ENCODE assay signal across 13 mouse cellular contexts in genomic region chr1:73941697-73942096, GRCm38 (mm10).
DNase-seq lines count a peak whose midpoint lies in the region; ATAC-seq lines count a peak whose summit lies in the region.
"Had no signal": no experiment of that assay in that cellular context is flagged by ENCODE, and none has a peak within 500 bp of the region (broad histone marks: within the 10 kb centered on the region; RNA-seq: fewer than 3 reads in every experiment).

No protein-coding gene starts in this region.

- H3K9me3 ChIP-seq in heart, embryonic 16.5 days (replicated peaks; ENCODE audit: control insufficient read depth, low read length): no peaks in the 10 kb centered on the region
- no peaks in the 10 kb centered on the region for H3K9me3 ChIP-seq in intestine, embryonic 16.5 days (ENCODE audit: control insufficient read depth, low read length)
- H3K9me3 ChIP-seq in stomach, embryonic 16.5 days (replicated peaks; ENCODE audit: control insufficient read depth, low read length): no peaks in the 10 kb centered on the region
- H3K9me3 ChIP-seq: heart, embryonic 13.5 days; megakaryocyte, embryonic 14.5 days had no signal

- H3K27ac ChIP-seq in heart, embryonic 16.5 days (ENCODE audit: low read length): peak overlapping the region; percentile 48
- 0 out of 2 replicates have a peak overlapping the region, but pooled peaks have one; percentile 25 for H3K27ac ChIP-seq in intestine, embryonic 16.5 days (ENCODE audit: low read length)
- H3K27ac ChIP-seq in stomach, embryonic 16.5 days (ENCODE audit: low read length): peak overlapping the region; percentile 87
- H3K27ac ChIP-seq: liver, embryonic 14.5 days had no signal

- intact Hi-C loops in heart, postnatal 10 days (cut with DNase I): loop anchor here (2.0 kb wide), 1 partner anchor 21 kb away; no protein-coding TSS in a partner anchor

- H3K4me1 ChIP-seq in heart, embryonic 16.5 days (ENCODE audit: control insufficient read depth, insufficient read depth, low read length): peaks cover 85% of the 10 kb centered on the region
- H3K4me1 ChIP-seq in intestine, embryonic 16.5 days (ENCODE audit: control insufficient read depth, insufficient read depth, low read length): peaks cover 18% of the 10 kb centered on the region
- H3K4me1 ChIP-seq in stomach, embryonic 16.5 days (ENCODE audit: control insufficient read depth, insufficient read depth, low read length): peaks cover 24% of the 10 kb centered on the region

- H3K27me3 ChIP-seq in heart, embryonic 16.5 days (ENCODE audit: control insufficient read depth, insufficient read depth, low read length): no peaks in the 10 kb centered on the region
- no peaks in the 10 kb centered on the region for H3K27me3 ChIP-seq in intestine, embryonic 16.5 days (replicated peaks; ENCODE audit: control insufficient read depth, insufficient read depth, low read length)
- H3K27me3 ChIP-seq in stomach, embryonic 16.5 days (ENCODE audit: control insufficient read depth, insufficient read depth, low read length): no peaks in the 10 kb centered on the region
- H3K27me3 ChIP-seq: heart, embryonic 13.5 days had no signal

- WGBS in heart, embryonic 16.5 days: 81% methylated on average over 9 of the region's 9 CpGs
- WGBS in intestine, embryonic 16.5 days: 79% methylated on average over 9 of the region's 9 CpGs
- WGBS in stomach, embryonic 16.5 days: 84% methylated on average over 9 of the region's 9 CpGs

- H3K4me2 ChIP-seq in heart, embryonic 16.5 days (ENCODE audit: low read depth, low read length): no peak overlapping the region
- no peak overlapping the region for H3K4me2 ChIP-seq in intestine, embryonic 16.5 days (ENCODE audit: low read depth, low read length)
- no peak overlapping the region for H3K4me2 ChIP-seq in stomach, embryonic 16.5 days (ENCODE audit: low read depth, low read length)
- H3K4me2 ChIP-seq: heart, embryonic 13.5 days had no signal

- H3K9ac ChIP-seq in heart, embryonic 16.5 days (ENCODE audit: low read length): no peak overlapping the region
- no peak overlapping the region for H3K9ac ChIP-seq in intestine, embryonic 16.5 days (ENCODE audit: low read depth, low read length)
- H3K9ac ChIP-seq in stomach, embryonic 16.5 days (ENCODE audit: low read length): peak overlapping the region; percentile 2; the same call in 1 of the 2 replicates
- H3K9ac ChIP-seq: heart, embryonic 13.5 days; liver, embryonic 14.5 days had no signal

- H3K4me3 ChIP-seq in heart, embryonic 16.5 days (ENCODE audit: low read length): no peak overlapping the region
- H3K4me3 ChIP-seq in intestine, embryonic 16.5 days (ENCODE audit: low read length): no peak overlapping the region
- no peak overlapping the region for H3K4me3 ChIP-seq in stomach, embryonic 16.5 days (replicated peaks; ENCODE audit: low read length)
- H3K4me3 ChIP-seq: heart, embryonic 13.5 days; megakaryocyte, embryonic 14.5 days had no signal

- DNase-seq in heart, postnatal 10 days: no peak
- peak; percentile 47 to 63 for DNase-seq in kidney, postnatal 36 days
- DNase-seq in kidney, adult 11 months: no peak
- no peak for DNase-seq in spleen, postnatal 4 days (ENCODE audit: low spot score in 2 of 2)
- DNase-seq: cerebellum, postnatal 14 days; layer of hippocampus, adult 9-11 months; thymus, adult 18-20 months had no signal

- ATAC-seq in heart, embryonic 16.5 days (replicated peaks; ENCODE audit: extremely low read depth, insufficient read depth, low FRiP score): no peak
- no peak for ATAC-seq in intestine, embryonic 16.5 days
- ATAC-seq in stomach, embryonic 16.5 days (ENCODE audit: insufficient read depth, low FRiP score): no peak

- peaks cover 36% of the 10 kb centered on the region for H3K36me3 ChIP-seq in heart, embryonic 16.5 days (ENCODE audit: control insufficient read depth, insufficient read depth)
- H3K36me3 ChIP-seq in intestine, embryonic 16.5 days (ENCODE audit: control insufficient read depth, insufficient read depth, low read length): no peaks in the 10 kb centered on the region; the same call in 1 of the 2 replicates
- no peaks in the 10 kb centered on the region for H3K36me3 ChIP-seq in stomach, embryonic 16.5 days (ENCODE audit: control insufficient read depth, insufficient read depth, low read length)

Comparison
In these comparisons a context has a peak if more than half of its experiments do, and no peak if none do; other contexts are left out.
1. DNase-seq: peak in kidney, postnatal 36 days (2 of 2); none in heart, postnatal 10 days (0 of 2), kidney, adult 11 months (single experiment) and spleen, postnatal 4 days (0 of 2).
2. H3K27ac ChIP-seq: peak in every context shown above with its lines; median percentile 87 in stomach, embryonic 16.5 days; 48 in heart, embryonic 16.5 days; 25 in intestine, embryonic 16.5 days.